Mouse (Mus musculus) inflammation-experienced regulatory T-cells, adult 6 months (primary cell): ENCODE measurements around the gene Alg12. TPM values are rescaled to one million over a fixed set of nuclear protein-coding genes. Genes with fewer than 3 reads are reported as not detected.
"Not testable (repeated sequence)": the region's sequence is repeated elsewhere in the genome, so short reads cannot be mapped to it uniquely, and the experiment has no call there.

Source experiments
- ATAC-seq: one replicate; pipeline ENCODE4 v1.8.0; 2017
- polyA plus RNA-seq, 3 experiments: library from polyadenylated mRNA; unstranded; fragments of 100-300 nt; shearing (Covaris generic); gene quantifications; one replicate each; pipeline ENCODE4 v1.2.1; 2017

Alg12 gene
- polyA plus RNA-seq, 3 experiments from 2014 or later = 12.8 to 22.4 (median 15.8) TPM

GRCm38 (mm10) chr15:88830696-88831095 is 11.6 kb upstream of the Alg12 start:
- no peak for ATAC-seq

GRCm38 (mm10) chr15:88829791-88830440 is 10.8 kb upstream of the Alg12 start:
- ATAC-seq = no peak

DNA sequence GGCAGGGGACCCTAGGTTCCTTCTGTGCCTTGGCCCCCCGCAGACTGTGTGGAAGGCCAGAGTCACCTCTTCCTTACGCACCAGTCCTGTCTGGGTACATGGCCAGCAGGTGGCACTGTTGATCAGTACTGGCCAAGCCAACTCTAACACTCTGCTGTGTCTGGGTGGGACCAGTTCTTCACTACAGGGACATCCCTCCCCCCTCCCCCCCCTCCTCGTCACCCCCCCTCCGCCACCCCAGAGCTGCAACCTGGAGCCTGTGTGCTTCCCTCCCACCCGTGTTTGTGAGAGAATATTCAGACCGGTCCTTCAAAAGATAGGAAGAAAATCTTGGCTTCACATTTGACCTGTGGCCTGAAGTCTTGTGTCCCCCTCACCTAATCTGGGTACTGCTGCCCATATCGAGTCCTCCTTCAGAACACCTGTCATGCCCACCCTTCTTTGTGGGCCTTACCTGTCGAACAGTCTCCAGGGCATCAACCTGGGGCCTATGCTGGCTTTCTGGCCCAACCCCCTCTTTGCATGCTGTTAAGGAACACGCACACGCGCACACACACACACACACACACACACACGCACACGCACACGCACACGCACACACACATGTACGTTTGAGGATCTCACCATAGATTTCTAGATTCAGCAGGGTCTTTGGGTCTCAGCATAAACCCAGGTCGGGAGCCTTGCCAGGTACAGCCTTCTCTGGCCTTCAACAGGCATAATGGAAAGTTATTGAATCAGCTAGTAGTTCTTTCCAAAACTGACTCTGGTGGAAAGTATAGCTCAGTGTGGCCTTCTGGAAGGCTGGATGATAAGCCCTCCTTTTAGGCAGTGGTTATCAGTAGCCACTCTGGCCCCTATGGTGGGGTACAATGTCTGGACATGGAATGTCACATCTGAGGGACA is 9.9 kb upstream of the Alg12 start:
- peak; percentile 91 for ATAC-seq

GRCm38 (mm10) chr15:88827991-88828799 is 9.1 kb upstream of the Alg12 start:
- ATAC-seq = peak; percentile 57

DNA sequence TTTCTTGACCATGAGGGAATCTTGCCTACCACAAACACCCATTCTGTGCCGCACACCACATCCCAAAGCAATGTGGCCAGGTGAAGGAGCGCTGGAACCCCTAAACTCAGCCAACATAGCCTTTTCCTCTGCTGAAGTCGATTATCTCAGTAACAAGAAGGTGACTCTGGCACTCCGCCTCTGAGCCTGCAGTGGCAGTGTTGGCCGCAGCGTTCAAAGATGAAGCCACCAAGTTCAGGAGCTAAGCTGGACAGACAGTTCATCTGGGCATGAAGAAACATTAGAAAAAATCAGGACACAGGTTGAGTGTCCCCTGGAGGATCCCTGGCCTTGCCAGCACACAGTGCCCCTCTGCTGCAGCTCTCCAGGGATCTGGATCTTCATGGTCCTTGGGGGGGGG is 8.3 kb upstream of the Alg12 start:
- ATAC-seq = no peak

DNA sequence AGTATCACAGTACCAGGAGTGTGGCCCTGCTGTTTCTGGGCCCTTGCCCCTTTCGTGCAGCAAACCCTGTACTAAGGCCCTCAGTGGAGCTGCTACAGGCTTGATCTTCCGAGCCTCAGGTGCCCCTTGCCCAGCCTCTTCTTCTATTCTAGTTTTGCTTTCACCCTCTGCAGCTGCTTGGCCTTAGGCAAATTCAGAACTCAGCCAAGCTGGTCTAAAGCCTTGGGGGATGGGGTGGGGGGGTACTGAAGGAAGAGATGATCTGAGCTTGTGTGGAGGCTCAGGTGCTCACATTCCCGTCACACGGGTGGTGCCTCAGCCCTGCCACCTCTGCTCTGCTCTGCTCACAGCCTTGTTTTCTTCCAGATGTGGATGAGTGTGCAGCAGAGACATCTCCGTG is 4.3 kb upstream of the Alg12 start:
- ATAC-seq = no peak

DNA sequence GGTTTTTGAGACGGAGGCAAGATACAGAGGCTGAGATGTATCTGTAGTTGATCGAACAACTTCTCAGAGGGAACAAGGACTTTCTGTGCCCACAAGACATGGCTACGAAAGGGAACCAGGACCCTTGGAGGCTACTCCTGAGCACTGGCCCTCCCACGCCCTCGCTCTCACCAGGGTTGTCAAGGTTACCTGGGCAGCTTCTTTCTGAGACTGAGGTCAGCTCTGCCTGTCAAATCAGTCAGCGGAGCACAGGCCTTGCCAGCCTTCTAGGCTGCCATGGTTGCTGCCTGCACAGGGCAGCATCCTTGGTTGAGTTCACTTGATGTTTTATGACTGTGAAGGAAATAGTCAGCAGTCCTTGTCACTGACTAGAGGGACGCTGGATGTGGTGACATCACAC is 3.4 kb upstream of the Alg12 start:
- ATAC-seq = no peak

- no peak for ATAC-seq
These were observed 2.3 kb upstream of the Alg12 start for GRCm38 (mm10) chr15:88821403-88821802.

- no peak for ATAC-seq
These were observed 787 bp upstream of the Alg12 start for GRCm38 (mm10) chr15:88819906-88820303.

- ATAC-seq = no peak
These were observed 3.9 kb downstream of the Alg12 start for GRCm38 (mm10) chr15:88815196-88815700.

- ATAC-seq = no peak
These were observed 4.6 kb downstream of the Alg12 start for GRCm38 (mm10) chr15:88814411-88815047.

DNA sequence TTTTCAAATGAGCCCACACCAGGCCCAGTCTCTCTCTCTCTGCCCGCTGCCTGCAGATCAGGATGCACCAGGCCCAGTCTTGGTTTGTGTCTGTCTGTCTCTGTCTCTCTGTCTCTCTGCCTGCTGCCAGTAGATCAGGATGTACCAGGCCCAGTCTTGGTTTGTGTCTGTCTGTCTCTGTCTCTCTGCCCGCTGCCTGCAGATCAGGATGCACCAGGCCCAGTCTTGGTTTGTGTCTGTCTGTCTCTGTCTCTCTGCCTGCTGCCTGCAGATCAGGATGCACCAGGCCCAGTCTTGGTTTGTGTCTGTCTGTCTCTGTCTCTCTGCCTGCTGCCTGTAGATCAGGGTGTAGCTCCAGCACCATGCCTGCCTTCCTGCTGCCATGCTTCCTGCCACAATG is 5.2 kb downstream of the Alg12 start:
- ATAC-seq = not testable (repeated sequence)

- no peak for ATAC-seq
These were observed 5.9 kb downstream of the Alg12 start for GRCm38 (mm10) chr15:88813262-88813661.

DNA sequence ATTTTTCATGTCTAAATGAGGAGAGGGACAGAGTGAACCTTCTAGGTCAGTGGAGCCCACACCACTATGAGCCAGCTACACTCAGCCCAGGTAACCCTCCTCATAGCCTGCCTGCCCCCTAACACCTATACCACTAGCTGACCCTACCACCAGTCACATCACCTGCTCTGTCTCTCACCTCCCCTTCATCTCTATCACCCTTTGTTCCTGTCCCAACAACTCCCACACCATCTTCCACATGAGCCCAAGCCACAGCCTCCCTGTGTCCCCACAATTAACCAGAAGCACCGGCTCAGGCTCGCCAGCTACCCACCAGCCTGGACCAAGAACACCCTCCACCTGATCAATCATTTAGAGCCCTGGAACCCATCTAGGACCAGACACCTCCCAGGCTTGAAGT is 8.7 kb downstream of the Alg12 start:
- ATAC-seq = no peak

- no peak for ATAC-seq
These were observed 11.0 kb downstream of the Alg12 start for GRCm38 (mm10) chr15:88808121-88808520.

- ATAC-seq = no peak
These were observed 16.8 kb downstream of the Alg12 start for GRCm38 (mm10) chr15:88802348-88802747.

GRCm38 (mm10) chr15:88801903-88802302 is 17.2 kb downstream of the Alg12 start:
- no peak for ATAC-seq

- ATAC-seq = no peak
These were observed 18.2 kb downstream of the Alg12 start for GRCm38 (mm10) chr15:88800921-88801354.

- no peak for ATAC-seq
These were observed 19.2 kb downstream of the Alg12 start for GRCm38 (mm10) chr15:88799950-88800371.

DNA sequence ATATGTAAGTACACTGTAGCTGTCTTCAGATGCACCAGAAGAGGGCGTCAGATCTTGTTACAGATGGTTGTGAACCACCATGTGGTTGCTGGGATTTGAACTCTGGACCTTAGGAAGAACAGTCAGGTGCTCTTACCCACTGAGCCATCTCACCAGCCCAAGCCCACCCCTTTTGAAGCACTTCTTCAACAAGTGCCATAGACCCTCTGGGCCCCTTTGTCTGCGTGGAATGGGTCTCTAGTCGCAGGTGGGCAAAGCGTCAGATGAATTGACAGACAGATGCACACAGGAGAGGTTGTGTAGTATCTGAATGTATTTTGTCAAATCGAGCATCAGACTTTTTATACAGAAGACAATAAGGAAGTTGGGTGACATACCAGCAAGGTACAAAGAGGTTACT is 24.4 kb downstream of the Alg12 start:
- not testable (repeated sequence) for ATAC-seq

GRCm38 (mm10) chr15:88792140-88792850 is 26.8 kb downstream of the Alg12 start:
- no peak for ATAC-seq

DNA sequence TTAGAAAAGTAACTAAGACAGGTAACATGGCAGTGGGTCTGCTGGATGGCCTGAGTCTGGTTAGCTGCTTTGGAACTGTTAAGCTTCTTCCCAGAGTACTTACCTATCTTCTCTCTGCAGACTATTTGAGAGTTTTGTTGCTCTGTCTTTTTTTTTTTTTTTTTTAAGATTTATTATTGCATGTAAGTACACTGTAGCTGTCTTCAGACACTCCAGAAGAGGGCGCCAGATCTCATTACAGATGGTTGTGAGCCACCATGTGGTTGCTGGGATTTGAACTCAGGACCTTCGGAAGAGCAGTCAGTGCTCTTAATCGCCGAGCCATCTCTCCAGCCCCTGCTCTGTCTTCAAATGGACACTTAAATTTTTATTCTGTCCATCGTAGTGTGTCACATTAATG is 44.5 kb downstream of the Alg12 start:
- ATAC-seq = not testable (repeated sequence)
